Mouse (Mus musculus): Measurements from ENCODE around the gene Pigr.

Pigr gene

GRCm38 (mm10) chr1:130826448-130826847 is at the start of gene Pigr:
Gene Pigr (plus strand): TSS chr1:130826684.
- no peak for DNase-seq

GRCm38 (mm10) chr1:130779867-130780266 is 46.6 kb upstream of the Pigr start:
- DNase-seq = no peak

- DNase-seq = peak; percentile 42
These were observed 42.4 kb upstream of the Pigr start for GRCm38 (mm10) chr1:130784054-130784453.

- no peak for DNase-seq
These were observed 39.5 kb upstream of the Pigr start for GRCm38 (mm10) chr1:130787001-130787400.

GRCm38 (mm10) chr1:130789512-130790451 is 36.7 kb upstream of the Pigr start:
- DNase-seq = no peak

GRCm38 (mm10) chr1:130795331-130795730 is 31.2 kb upstream of the Pigr start:
- DNase-seq = no peak

- DNase-seq = peak; percentile 61
These were observed 29.4 kb upstream of the Pigr start for GRCm38 (mm10) chr1:130796967-130797684.

- no peak for DNase-seq
These were observed 28.4 kb upstream of the Pigr start for GRCm38 (mm10) chr1:130798037-130798436.

GRCm38 (mm10) chr1:130798551-130798950 is 27.9 kb upstream of the Pigr start:
- DNase-seq = no peak

GRCm38 (mm10) chr1:130799399-130799798 is 27.1 kb upstream of the Pigr start:
- no peak for DNase-seq

GRCm38 (mm10) chr1:130800602-130801001 is 25.9 kb upstream of the Pigr start, which contains the start of gene Fcamr:
Gene Fcamr (plus strand): TSS chr1:130800902.
- no peak for DNase-seq

- no peak for DNase-seq
These were observed 25.0 kb upstream of the Pigr start for GRCm38 (mm10) chr1:130801511-130801910.

GRCm38 (mm10) chr1:130802976-130803375 is 23.5 kb upstream of the Pigr start:
- no peak for DNase-seq

GRCm38 (mm10) chr1:130804279-130804678 is 22.2 kb upstream of the Pigr start:
- DNase-seq = no peak

GRCm38 (mm10) chr1:130810906-130811305 is 15.6 kb upstream of the Pigr start:
- DNase-seq = no peak

- DNase-seq = no peak
These were observed 15.2 kb upstream of the Pigr start for GRCm38 (mm10) chr1:130811316-130811715.

- DNase-seq = no peak
These were observed 6.7 kb upstream of the Pigr start for GRCm38 (mm10) chr1:130819737-130820136.

- DNase-seq = no peak
These were observed 6.0 kb upstream of the Pigr start for GRCm38 (mm10) chr1:130820316-130821148.

GRCm38 (mm10) chr1:130821149-130821471 is 5.4 kb upstream of the Pigr start:
- DNase-seq = no peak

- no peak for DNase-seq
These were observed 4.4 kb upstream of the Pigr start for GRCm38 (mm10) chr1:130821911-130822625.

GRCm38 (mm10) chr1:130828656-130829055 is 2.2 kb downstream of the Pigr start:
- no peak for DNase-seq
